Mouse (Mus musculus) kidney, postnatal 10 days (tissue): Measurements from ENCODE around the gene Nr1i2.
"Not testable (repeated sequence)": the region's sequence is repeated elsewhere in the genome, so short reads cannot be mapped to it uniquely, and the experiment has no call there.

Experiments
- DNase-seq: peaks from one replicate; pipeline ENCODE4 v3.0.0; 2021; ENCODE audit warnings: mixed read lengths

Nr1i2 gene

DNA sequence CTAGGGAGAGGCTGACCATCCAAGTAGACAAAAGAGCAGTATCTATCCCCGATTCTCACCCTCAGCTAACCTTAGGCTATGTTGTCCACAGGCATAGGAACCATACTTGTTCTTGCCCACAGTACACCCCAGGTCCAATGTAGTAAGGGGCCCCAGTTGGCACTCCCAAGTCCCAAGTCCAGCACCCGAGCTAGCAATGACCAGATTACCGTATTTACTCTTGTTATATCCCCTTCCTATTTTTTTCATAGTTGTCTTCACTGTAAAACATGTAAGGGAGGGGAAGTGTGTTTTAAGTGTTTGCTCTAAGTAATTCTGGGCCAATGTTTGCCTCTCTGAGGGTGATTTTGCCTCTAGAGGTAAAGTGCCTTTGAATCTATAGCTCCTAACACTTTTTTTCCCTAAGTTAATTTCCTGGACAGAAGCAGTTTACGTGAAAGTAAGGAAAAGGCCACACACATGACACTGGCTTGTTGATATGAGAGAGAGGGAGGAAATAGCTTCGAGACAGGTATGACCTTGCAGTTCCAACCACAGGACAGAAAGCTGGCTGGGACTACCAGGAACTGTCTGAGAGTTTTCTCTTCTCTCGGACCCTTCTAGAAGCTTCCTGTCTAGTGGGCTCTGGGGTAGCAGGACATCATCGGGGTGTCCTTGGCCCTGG, at the start of gene Nr1i2:
Nr1i2 (minus strand) TSS at position 140 of the 664 bp plus-strand sequence.
- DNase-seq, result peak; percentile 46

DNA sequence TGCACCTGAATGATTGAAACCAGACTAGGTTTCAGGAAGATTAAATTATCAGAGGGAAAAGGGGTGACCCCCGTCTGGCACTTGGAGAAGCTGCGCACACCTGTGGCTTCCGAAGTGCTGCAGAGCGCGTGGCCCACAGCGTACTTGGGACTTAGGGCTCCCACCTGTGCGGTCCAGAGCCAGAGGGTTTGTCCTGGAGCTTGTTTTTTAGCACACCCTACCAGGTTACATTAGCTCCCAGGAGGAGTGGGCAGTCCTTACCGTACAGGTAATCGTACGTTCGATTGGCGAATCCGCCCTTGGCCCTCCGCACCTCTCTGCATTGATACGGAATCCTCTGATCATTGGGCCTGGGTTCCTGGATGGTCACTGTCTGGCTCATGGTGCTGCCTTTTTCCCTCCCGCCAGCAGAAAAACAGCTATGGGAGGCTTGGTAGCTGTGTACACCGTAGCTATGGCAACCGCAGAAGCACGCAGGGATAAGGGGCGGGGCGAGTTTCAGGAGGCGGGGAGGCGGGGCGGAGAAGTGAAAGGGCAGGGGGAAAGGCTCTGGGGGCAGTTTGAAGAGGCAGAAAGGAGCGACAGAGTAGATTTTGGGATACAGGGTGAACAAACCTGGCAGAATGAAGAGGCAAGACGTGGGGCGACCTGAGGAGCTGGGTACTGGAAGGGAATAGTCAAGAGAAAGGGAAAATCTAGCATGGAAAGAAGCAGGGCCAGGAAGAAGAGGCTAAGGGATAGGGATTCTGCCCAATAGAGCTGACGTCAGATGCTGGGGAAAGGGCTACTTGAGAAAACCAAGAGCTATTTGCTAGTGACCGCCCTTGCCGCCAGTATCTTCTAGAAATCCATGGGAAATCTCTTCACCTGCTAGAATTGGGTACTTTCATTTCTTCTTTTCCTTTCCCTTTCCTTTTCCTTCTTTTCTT, 47.0 kb upstream of the Nr1i2 start, which contains the start of gene Maats1:
Maats1 (minus strand) TSS at position 748 of the 929 bp plus-strand sequence.
- DNase-seq, result peak; percentile 90

- not testable (repeated sequence) for DNase-seq
Measured at GRCm38 (mm10) chr16:38338077-38338476, 43.5 kb upstream of the Nr1i2 start.

DNA sequence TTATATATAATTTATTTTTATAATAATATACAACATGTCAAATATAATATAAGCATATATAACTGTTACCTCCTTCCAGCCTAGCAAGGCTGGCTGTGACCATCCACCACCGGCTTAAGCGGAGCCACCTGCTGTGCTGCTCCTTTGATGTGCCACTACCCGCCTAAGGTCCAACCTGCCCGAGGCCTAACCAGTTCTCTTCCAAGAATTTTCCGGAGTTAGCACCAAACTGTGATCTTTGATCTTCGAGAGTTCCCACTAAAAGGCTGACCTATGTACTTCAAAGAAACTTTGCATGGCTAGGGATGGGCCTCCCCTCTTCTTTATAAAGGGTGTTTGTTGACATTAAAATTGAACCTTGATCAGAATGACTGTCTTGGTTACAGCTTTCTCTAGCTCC, 39.8 kb upstream of the Nr1i2 start:
- DNase-seq, result peak; percentile 37

DNA sequence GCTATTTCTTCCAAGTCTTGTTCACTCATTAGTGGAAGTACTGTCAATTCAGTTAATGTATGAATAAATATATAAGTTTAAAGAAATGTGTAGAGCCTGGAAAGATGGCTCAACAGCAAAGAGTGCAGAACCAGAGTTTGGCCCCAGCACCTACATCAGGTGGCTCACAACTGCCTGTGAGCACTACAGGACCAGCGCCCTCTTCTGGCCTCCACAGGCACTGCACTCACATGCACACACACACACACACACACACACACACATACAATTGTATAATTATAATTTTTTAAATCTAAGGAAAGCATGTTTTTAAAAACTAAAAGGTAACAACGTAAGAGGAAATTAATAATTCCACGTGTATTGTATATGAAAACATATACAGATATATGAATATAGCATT, 34.7 kb upstream of the Nr1i2 start:
- DNase-seq, result no peak

GRCm38 (mm10) chr16:38326778-38327397, 32.3 kb upstream of the Nr1i2 start:
- DNase-seq, result no peak

DNA sequence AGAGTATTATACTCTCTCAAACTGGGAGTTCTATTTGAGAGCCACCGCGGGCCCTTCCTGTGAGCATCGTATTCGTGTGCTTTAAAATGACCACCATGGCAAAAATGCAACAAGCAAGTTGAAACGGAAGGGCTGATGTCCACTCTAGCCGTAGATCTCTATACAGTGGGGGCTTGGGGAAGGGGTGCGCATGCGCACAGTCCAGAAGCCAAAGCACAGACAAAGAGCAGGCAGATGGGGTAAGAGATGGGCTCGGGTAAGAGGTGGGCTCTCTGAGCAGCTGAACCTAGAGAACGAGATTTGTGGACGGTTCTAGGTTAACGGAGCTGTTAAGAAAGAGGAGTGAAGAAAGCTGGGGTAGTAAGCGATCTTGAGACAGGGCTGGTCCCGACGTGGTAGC, 29.7 kb upstream of the Nr1i2 start:
- no peak for DNase-seq

- peak; percentile 65 for DNase-seq
Measured at GRCm38 (mm10) chr16:38321452-38321935, 26.9 kb upstream of the Nr1i2 start.

DNA sequence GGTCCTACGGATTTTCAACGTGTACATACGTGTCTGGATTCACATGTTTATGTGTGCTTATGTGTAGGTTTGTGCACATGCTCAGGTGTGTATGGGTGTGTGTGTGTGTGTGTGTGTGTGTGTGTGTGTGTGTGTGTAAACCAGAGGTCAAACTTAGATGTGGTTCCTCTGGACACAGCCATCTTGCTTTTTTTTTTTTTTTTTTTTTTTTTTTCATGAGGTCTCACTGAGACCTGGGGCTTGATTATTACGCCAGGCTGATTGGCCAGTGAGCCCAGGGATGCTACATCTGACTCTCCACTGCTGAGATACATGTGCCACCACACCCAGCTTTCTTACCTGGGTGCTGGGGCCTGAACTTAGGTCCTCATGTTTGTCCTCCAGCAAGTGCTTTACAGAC, 24.5 kb upstream of the Nr1i2 start:
- no peak for DNase-seq

DNA sequence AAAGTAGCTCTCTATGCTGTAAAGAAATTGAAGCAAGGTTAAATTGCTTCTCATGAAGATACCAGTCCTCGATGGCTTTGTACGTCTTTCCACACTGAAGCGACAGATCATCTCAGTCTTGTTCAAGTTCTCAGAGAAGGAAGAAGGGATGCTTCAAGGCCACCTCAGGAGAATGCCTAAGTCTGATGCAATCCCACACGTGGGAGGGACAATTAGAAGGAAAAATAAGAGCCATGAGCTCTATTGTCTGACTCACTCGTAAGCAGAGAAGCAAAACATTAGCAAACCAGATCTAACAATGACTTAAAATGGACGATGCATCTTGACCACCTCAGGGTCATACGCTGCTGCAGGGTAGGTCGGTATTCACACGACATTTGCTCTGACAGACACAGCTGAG, 23.9 kb upstream of the Nr1i2 start:
- no peak for DNase-seq

DNA sequence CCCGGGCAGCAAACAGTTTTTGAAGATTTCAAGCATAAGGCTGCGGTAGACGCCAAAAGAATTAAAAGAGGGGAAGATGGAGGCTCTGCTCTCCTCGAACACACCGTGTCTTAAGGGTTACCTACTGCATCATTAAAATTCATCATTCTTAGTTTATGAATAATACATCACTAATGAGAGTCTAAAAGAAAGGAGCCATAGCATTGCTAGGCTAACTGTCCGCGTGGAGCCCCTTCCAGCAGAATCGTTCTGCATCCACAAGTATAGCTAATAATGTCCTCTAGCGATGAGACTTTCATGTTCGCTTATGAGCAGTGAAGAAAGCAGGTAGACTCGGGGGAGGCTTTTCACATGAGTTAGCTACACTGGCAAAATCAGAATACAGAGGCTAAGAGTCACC, 13.6 kb upstream of the Nr1i2 start:
- no peak for DNase-seq

DNA sequence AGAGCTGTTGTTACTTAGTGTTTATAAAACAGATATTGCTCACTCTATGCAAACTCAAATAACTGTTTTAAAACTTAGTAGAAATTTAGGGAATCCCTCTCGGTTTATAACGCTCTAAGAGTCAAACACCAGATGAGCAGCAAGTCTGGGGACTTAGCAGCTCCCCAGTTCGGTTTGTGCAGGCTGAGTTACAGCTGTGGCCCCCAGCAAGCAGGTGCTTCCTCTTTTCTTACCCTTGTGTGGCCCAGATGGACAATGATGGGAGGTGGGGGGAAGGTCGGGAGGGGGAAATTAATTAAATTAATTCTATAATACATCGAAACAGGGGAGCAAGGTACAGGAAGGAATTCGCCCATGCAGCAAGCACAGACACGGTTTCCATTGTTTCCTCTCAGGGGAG, 13.0 kb upstream of the Nr1i2 start:
- no peak for DNase-seq

GRCm38 (mm10) chr16:38307221-38307605, 12.6 kb upstream of the Nr1i2 start:
- no peak for DNase-seq

- DNase-seq, result peak; percentile 30
Measured at GRCm38 (mm10) chr16:38306571-38307220, 12.1 kb upstream of the Nr1i2 start.

- DNase-seq, result peak; percentile 83
Measured at GRCm38 (mm10) chr16:38304460-38305194, 10.0 kb upstream of the Nr1i2 start.

GRCm38 (mm10) chr16:38302367-38302766, 7.7 kb upstream of the Nr1i2 start:
- no peak for DNase-seq

GRCm38 (mm10) chr16:38298410-38298809, 3.8 kb upstream of the Nr1i2 start:
- DNase-seq, result no peak

DNA sequence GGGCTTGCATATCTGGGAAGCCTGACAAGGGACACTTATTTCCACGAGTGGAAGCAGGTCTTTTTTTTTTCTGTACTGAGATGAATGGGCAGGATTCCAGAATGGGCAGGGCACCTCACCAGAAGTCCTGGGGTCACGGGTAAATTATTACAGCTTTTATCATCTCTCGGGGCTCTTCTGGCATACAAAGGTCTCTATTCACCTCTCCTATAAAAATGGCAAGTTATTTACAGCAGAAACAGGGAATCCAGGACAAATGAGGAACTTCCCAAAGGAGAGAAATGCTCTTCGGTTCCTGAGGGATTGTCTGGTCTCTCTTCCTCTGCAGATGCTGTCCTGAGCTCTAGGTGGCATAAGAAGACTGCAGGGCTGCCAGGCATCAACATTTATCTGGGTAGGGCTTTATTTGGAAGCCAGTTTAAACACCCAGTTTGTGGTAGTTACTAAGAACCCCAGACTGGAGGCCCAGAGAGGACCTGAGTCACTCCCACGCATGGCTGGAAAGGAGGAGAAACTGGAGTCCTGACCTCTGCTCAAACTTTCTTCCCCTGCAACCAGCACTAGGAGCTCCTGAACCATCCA, 816 bp upstream of the Nr1i2 start:
- peak; percentile 31 for DNase-seq

GRCm38 (mm10) chr16:38290151-38290550, 4.5 kb downstream of the Nr1i2 start:
- no peak for DNase-seq

DNA sequence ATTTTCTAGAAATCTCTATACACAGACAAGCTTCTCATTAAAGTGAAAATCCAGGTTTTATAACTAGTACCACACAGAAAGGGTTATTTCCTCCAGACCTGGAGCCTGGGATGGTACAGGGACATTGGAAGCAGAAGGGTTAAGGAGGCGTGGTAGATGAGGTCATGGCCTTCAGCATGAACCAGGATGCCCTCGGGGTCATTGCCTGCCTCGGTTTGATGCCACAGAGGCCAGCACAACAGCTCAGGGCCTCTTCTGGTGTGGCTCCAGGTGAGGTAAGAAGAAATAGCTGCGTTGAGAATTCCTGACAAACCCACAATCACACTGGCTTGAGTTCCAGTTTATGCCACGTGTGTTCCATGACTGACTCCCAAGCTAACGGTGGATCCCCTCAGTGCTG, 5.8 kb downstream of the Nr1i2 start:
- DNase-seq, result no peak

GRCm38 (mm10) chr16:38287762-38288161, 6.9 kb downstream of the Nr1i2 start:
- DNase-seq, result no peak

GRCm38 (mm10) chr16:38287357-38287756, 7.3 kb downstream of the Nr1i2 start:
- DNase-seq, result no peak
